Mouse (Mus musculus) right cerebral cortex, postnatal 25 days (tissue): ENCODE results near the gene Srsf5.
"Not testable (repeated sequence)": the region's sequence is repeated elsewhere in the genome, so short reads cannot be mapped to it uniquely, and the experiment has no call there.

ENCODE experiments used
- DNase-seq: peaks from one replicate; pipeline ENCODE4 v3.0.0; 2022

Gene Srsf5

DNA sequence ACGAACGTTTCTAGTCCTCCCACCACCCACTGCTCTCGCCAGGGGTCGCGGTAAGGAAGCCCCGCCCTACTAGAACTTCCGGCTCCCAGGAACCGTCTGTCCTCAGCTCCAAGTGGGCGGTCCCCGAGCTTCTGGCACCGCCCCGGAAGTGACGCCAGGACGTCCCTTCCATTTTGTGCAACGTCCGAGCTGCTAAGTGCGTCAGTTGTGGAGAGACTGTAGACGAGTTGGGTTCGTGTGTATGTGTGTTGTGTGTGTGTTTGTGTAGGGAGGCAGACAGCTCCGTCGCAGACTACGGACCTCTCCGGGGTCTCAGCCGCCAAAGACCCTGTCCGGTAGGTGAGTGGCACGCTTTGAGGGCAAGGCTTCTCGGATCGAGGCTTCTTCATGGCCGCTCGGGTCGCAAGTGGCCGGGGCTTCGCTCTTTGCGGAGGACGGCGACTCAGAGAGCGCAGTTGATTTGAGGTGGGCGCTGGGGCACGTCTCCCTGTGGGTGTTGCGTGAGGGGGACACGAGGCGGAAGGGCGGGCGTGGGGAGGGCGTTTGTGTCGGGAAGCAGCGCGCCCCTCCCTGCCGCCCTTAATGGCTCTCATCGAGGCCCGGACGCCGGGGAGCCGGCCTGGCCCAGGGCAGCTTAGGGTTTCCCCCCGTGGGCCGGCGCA, at the start of gene Srsf5:
TSS of gene Srsf5 (plus strand) at position 171 of the 662 bp plus-strand sequence.
- peak; percentile 98 for DNase-seq

DNA sequence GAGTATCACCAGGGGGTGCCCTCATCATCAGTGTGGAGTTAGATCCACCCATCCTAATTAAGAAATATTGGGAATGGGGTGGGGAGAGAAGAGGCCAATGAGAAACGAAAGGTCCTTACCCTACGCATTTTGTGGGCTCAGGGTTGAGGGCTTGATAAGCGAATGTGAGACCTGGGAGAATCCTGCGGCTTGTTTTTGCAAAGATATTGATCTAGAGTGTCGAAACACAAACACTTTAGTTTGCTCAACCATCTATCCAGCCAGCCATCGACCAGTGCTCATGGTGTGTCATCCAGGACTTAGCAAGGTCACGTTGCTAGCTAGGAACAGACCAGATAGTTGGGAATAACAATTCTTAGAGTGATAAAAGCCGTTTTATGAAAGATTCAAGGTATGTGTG, 35.7 kb upstream of the Srsf5 start:
- no peak for DNase-seq

DNA sequence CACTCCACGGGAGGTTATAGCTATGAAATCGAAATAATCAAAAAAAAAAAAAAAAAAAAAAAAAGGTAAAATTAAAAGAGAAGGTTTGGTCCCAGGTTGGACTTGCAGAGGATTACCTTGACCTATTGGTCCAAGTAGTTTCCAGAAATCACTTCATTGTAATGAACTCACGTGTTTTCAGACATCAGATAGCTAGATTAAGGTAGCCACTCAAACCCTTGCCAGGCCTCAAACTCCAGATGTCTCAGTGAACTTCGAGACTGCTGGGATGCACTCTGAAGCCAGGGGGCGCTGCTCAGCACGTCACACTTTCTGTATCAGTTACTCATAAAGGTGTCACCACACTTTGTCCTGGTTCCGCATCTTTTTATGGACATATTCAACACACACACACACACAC, 27.5 kb upstream of the Srsf5 start:
- no peak for DNase-seq

DNA sequence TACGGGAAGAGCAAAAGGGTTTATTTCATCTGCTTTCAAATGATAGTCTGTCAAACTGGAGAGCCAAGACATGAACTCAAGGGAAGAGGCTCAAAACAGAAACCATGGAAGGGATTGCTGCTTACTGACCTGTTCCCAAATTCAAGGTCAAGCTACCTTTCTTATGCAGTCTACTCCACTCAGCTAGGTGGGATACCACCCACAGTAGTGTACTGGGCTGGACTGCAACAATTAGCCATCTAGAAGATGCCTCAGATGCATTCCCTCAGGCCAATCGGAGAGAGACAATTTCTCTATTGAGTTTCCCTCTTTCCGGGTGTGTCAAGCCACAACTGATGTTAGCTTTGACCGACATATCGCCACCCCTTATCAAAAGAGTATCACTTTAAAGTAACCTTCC, 24.0 kb upstream of the Srsf5 start:
- no peak for DNase-seq

DNA sequence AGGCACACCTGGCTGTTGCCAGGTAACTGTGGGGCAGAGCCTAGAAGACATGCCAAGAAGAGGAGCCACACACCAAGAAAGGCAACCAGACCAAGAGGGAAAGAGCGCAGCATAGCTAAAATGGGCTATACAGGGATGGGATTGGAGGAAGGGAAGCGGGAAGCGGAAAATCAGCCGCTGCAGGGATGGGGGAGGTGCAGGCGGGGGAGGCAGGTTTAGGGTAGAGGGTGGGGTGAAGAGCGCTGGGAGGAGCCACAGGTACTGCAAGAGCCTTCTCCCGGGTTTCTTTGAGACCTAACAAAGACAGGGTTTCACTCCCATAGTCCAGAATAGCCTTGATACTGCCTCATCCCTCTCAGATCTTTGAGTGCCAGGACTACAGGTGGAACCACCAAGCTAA, 22.4 kb upstream of the Srsf5 start:
- DNase-seq: peak; percentile 16

DNA sequence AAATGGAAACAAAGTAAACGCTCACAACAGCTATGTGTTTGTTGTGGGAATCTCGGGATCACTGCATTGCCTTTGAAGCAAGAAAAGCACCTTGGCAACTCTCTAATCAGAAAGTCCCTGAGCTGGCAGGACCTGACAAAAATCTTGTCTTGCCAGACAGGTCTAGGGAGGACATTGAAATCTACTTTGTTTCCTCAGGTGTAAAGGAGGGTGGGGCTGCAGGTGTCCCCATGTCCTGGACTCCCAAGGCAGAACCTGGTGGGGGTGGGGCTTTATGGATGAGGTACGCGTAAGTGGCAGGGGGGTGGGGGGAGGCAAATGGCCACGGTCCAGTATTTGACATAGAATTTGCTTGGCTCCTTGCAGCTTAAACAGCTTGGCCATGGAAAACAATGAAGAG, 21.7 kb upstream of the Srsf5 start:
- no peak for DNase-seq

DNA sequence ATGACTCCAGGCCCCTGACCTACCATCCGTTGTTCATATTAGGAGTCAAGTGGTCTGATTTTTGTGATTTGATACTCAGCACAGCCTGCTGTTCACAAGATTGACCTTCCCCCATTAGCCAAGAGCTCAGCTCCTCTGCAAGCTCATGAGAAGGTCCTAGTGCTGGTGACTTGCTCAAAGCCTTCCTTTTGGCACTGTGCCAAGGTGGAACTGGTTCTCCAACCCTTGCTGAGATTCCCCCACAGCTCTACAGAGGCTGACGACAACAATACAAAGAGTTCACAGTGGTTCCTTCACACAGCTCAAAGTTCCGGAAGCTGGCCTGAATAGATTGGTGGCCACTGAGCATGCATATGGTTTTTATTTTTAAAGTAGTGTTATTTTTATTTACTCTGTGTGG, 21.1 kb upstream of the Srsf5 start:
- no peak for DNase-seq

DNA sequence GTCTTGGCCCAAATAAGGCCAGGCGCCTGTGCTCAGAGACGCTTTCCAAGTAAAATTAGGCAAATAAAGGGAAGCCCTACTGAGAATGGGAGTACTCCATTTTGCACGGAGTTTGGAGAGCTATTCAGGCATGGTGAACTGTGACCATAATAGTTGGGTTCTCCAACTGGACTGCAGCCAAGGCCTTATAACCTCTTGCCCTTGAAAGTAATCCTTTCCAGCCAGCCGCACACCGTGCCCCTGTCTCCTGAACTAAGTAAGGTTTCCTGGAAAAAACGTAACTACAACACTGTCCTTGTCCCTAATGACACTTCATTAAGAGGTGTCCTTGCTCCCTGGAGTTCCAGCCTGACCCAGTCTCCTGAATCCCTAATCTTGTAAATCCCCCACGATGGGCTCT, 19.4 kb upstream of the Srsf5 start:
- no peak for DNase-seq

DNA sequence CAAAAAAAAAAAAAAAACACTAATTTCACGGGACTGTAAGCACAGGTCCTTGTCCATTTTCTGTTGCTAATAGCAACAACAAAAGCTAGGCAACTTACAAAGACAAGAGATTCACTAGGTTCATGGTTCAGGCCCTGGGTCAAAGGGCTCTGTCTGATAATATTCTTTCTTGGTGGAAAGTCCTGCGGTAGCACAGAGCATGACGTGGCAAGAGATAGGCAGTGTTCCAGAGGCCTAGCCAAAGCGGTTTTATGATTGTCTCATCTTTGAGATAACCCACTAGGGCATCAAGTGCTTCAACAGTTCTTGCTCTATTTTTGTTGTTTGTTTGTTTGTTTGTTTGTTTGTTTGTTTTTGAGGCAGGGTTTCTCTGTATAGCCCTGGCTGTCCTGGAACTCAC, 18.8 kb upstream of the Srsf5 start:
- DNase-seq: no peak

DNA sequence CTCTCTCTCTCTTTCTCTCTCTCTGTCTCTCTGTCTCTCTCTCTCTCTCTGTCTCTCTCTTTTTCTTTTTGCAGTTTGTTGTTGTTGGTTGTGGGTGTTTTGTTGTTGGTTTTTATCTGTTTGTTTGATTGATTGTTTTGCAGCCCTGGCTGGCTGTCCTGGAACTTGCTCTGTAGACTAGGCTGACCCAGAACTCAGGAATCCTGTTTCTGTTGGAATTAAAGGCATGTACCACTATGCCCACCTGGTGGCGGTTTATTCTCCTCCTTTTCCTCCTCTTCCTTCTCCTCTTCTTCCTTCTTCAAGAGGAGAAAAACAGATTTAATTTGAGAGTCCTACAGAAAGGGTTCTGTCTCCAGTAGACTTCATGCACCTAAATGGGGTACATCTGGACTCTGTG, 17.8 kb upstream of the Srsf5 start:
- no peak for DNase-seq

DNA sequence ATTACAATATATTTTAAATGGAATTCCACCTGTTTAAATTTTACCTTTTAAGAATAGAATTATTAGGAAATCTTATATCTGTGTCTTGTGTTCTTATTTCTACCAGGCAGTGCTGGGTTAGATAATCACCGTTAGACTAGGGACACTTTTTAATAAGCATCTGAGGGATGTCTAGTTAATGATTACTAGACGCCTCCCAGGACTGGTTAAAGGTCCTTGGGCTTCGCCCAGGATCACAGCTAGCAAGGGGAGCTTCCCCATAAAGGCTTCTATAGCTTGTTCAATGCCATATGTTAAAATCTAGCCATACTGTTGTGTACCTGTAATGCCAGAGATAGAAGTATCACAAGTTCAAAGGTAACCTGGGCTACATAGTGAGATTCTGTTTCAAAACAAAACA, 16.4 kb upstream of the Srsf5 start:
- no peak for DNase-seq

DNA sequence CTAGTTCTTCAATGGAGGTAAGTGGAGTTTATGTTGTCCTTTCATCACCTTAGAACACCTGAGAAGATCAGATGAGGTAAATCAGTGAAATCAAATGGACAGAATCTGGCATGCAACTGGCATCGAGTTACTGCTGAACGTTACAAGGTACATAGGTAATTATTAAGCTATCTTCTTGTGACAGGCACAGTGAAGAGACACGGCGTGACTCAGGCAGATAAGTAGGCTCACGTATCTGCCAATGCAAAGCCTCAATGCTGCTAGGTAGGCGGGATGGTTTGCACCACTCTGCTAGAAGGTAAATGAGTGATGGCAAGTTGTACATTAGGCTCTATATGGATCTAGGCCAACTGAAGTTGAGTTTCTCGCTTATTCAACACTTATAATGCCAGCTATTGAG, 15.2 kb upstream of the Srsf5 start:
- no peak for DNase-seq

DNA sequence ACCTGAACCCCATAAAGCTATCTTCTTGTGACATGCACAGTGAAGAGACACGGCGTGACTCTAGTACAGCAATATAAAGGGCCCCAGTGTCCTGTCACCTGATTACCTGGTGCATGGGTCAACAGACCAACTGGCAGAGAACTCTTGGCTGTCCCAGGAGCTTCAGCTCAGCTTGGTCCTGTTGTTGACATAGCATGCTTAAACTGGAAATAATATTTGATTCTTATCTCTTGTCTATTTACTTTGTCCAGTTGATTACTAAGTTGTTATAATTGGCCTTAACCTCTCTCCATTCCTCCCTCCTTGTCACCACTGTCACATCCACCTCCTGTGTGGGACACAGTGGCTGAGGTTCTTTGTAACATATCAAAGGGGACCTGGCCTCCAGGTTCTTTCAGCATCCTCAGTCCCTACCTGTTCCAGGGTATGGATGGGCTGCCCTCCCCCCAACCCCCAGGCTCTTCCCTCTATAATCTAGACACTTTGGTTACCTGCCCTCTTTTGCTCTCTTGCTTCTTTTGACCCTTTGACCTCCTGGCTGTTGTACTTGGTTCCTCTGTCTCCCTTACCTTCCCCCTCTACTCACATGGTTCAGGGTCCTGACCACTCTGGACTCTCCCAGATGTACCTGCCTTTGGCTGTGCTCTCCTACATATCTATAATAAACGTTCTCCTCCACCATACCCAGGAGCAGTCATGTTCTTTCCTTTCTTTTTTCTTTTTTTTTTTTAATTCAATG, 13.7 kb upstream of the Srsf5 start:
- DNase-seq: no peak

DNA sequence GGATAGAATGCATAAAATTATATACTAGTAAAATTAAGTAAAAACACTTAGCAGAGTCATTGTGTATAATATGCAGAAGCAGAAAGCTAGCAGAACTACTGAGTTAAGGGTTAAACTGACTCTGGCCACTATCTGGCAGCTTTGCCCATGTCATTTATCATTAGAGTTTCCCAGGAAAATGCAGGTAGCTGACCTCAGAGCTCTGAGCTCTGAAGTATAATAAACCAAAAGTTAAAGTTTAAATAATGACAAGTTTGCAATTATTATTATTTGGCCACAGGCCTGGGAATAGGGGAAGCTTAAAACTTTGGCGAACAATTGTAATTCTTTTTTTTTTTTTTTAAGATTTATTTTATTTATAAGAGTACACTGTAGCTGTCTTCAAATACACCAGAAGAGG, 12.4 kb upstream of the Srsf5 start:
- no peak for DNase-seq

DNA sequence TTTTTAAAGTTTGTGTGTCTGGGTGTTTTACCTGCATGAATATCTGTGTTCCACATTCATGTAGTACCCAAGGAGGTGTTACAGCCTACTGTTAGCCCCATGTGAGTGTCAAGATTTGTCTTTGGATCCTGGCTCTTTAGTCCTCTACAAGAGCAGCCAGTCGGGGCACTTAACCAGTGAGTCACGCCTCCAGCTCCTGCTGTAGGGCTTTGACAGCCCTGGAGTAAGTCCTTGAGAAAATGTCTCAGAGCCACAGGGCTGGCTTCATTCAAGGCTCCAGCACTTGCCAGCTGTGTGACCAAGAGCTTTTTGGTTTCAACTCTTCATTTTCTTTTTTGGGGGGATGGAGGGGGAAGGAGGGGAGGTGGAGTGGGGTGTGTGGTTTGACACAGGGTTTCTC, 8.6 kb upstream of the Srsf5 start:
- no peak for DNase-seq

DNA sequence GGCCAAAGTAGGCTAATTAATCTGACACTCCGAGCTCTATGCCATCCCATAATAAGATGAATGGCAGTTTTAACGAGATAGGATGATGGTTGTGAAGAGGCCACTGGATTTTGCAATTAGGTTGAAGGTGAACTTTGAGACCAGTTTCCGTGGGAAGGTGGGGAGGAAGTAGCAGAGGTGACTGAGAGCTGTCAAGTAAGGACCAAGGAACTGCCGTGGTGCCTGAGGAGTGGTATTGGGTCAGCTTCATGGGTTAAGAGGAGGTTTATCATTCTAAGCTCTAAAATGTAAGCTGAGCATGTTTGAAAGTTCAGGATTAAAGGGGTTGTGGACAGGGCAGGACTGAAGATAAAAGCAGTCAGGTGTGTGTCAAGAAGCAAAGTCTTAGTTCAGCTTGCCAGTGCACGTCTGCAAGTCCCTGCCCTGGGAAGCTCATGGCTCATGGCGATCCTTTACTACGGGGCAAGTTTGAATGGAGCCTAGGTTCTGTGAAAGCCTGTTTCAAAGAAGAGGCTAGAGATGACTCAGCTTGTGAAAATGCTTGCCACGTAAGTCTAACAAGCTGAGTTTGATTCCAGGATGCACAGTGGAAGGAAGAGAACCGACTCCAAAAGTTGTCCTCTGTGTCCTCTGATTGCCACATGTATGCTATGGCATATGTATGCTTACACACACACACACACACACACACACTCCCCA, 7.8 kb upstream of the Srsf5 start:
- no peak for DNase-seq

DNA sequence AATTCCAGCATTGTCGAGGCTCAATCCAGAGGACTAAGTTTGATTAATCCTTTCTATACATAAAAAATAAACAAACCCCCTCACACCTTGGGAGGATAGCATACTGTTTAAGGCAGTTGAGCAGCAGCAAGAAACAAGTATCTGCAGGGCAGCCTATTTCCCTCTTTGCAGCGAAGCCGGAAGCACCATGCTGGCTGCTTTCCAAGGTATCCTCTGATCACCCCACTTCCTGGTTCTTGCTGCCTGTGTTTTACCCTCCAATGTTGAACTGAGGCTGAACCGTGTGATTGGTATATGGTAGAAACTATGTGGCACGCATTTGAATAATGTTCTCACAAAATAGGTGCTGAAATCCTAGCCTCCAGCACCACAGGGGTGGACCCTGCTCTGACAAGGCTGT, 6.7 kb upstream of the Srsf5 start:
- no peak for DNase-seq

DNA sequence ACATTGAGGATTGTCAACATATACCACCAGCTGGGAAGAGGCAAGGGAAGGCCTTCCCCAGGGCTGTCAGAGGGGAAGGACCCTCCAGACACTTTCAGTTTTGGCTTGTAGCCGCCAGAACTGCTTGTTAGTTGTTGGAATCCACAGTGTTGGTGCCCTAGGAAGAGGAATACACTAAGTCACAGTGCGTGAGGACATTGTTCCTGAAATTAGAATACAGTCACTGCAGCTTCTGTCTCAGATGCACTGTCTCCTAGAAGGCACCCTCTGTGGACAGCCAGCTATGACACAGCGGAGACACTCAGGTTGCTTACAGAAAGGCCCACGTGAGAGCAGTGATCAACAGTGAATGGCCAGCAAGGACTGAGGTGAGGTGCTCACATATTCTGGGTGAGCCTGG, 6.1 kb upstream of the Srsf5 start:
- no peak for DNase-seq

DNA sequence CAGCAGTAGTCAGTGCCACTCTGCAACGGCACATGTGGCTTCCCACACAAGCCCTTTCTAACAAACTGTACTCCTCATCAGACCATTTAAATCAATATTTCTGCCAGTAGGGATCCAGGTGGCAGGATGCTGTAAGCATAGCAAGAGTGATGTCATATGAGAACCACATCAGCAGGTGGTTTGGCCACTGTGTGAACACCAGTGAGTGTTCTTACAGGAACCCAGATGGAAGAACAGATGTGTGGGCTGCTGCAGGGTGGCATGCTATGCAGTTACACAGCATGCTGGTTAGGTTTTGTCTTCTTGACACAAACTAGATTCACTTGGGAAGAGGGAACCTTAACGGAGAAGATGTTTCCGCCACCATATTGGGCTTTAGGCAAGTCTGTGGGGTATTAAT, 3.4 kb upstream of the Srsf5 start:
- no peak for DNase-seq

DNA sequence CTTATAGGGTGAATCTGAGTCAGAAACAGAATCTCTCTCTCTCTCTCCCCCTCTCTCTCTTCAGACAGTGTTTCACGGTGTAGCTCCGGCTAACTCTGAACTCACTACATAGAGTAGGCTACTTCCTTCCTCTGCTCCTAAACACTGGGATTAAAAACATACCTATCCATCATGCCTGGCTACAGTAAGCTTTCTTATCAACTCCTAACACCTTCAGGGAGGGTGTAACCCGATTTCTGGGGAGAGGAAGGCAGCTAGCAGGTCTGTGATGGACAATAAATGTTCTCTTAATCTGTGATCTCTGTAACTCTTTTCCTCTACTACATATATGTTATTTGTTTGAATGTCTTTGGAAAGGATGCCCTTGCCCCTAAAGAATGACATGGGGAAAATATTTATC, 1.9 kb upstream of the Srsf5 start:
- no peak for DNase-seq

DNA sequence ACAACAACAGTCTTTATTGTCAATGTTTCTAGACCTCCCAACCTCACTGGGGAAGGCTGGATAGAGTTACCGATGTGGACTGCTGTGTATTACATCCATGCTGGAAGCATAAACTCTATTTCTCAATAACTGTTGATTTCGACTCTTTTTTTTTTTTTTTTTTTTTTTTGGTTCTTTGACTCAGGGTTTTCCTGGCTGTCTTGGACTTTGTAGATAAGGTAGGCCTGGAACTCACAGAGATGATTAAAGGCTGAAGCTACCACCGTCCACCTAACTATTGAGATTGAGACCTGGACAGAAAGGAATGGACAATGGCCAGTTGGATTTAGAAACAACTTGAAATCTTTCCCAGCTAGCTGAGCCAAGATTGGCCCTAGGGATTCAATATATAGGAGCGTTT, 1.1 kb upstream of the Srsf5 start:
- no peak for DNase-seq

DNA sequence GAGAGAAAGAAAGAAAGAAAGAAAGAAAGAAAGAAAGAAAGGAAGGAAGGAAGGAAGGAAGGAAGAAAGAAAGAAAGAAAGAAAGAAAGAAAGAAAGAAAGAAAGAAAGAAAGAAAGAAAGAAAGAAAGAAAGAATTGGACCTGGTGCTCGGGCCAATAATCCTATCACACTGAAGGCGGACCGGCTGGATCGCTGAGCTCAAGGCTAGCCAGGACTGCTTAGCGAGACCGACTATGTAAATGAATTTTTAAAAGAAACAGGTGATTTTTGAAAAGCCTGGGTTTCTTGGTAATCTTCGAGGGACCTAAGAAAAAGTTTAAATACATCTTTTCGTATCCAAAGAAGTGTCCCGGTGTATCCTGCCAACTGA, 356 bp upstream of the Srsf5 start:
- DNase-seq: not testable (repeated sequence)

DNA sequence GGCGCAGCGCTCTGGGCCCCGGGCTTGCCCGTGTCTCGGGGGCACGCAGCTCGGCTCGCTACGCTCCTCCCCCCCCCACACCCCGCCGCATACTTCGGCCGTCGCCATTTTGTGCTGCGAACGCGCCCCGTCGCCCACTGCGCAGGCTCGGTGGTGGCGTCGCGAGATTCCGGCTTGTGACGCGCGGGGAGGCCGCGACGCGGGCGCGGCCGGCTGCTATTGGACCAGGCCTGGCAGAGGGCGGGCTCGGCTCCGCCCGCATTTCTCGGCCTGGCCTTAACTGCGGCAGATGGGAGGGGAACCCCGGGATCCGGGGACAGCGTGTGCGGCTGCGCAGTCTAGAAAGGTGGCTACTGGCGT, 672 bp downstream of the Srsf5 start:
- peak; percentile 96 for DNase-seq

DNA sequence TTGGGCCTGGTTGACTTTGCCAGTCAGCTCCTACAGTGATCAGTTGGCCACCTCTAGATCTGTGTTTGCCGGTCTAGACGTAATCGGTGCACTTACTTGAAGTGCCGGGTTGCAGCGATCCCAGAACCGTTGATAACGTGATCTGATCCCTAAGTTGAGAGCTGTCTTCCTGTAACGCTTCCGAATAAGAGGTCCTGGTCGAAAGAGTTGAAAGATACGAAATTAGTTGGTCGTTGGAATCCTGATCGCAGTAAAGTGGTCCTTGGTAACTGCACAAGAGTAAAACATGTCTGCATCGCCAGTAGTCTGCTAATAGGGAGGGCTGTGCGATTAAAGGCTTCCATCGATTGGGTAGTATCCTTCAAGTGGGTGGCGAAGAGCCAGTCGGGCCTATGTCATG, 2.9 kb downstream of the Srsf5 start:
- no peak for DNase-seq

DNA sequence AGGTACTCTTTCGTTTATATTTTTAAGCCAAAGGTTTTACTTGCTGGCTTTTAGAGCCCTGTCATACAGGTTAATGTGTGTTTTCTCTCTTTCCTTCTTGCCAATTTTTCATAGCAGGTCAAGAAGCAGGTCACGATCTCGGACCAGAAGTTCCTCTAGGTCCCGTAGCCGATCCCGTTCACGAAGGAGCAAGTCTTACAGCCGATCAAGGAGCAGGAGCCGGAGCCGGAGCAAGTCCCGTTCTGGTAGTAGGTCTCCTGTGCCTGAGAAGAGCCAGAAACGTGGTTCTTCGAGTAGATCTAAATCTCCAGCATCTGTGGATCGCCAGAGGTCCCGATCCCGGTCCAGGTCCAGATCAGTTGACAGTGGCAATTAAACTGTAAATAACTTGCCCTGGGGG, 4.3 kb downstream of the Srsf5 start:
- not testable (repeated sequence) for DNase-seq
